Mouse (Mus musculus) granulocyte monocyte progenitor cell, adult 5-6 weeks (primary cell): ENCODE data around the gene Snx15. TPM values are rescaled to one million over a fixed set of nuclear protein-coding genes. Genes with fewer than 3 reads are reported as not detected.

Experiments
- ATAC-seq: replicated peaks from 2 replicates; pipeline ENCODE4 v1.8.0; 2016; ENCODE audit warnings: mild to moderate bottlenecking, moderate TSS enrichment, inconsistent platforms; ENCODE audit not compliant: poor library complexity, severe bottlenecking
- total RNA-seq, 2 experiments: library from RNA; stranded (forward) in 1 of 2; stranded (reverse) in 1 of 2; fragments of 200-712, 200-1000 nt in 1 of 2; fragments of >200 nt in 1 of 2; fragmentation: Nextera tagmentation in 1 of 2; gene quantifications; 2 replicates each; pipeline ENCODE4 v1.2.3; 2014 to 2017

Gene Snx15
- total RNA-seq, 2 experiments from 2014 or later: 11.2 to 31.3 TPM

DNA sequence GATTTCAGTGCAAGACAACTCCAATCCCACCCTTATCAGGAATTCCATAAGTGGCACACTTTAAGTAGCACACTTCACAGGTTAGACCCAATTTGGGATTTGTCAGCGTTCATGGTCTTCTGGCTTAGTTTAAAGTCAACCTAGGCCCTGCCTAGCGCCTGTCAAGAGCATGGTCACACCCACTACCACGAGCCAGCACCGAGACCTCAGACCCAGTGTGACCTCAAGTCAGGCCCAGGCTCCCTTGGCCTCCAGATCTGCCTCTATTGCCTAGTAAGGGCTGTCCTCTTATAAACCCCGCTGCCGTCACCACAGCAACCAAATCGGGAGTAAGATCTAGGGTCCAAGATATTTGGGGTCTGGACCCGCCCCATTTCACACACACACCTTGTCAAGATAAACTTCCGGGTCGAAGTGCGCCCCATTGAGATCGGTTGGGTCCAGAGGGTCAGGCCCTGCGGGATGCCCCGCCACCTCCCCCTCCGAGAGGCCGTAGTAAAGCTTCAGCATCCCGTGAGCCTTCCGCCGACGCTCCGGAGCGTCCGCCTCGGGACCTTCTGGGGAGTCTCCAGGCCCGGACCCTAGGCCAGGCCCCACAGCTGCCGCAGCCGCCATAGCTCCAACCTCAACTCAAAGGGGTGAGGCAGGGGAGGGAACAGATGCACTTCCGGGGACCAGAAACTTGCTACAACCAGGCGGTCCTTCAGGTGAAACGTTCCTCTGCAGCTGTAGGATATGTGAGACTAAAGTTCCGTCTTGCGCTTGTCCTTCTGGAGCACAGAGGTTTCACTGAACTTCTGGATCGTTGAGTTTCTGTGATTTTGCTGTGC lies 51.3 kb downstream of the Snx15 start, which contains the start of gene Vps51:
TSS of gene Vps51 (minus strand) at position 668 of the 830 bp plus-strand sequence.
- ATAC-seq: peak; percentile 92

DNA sequence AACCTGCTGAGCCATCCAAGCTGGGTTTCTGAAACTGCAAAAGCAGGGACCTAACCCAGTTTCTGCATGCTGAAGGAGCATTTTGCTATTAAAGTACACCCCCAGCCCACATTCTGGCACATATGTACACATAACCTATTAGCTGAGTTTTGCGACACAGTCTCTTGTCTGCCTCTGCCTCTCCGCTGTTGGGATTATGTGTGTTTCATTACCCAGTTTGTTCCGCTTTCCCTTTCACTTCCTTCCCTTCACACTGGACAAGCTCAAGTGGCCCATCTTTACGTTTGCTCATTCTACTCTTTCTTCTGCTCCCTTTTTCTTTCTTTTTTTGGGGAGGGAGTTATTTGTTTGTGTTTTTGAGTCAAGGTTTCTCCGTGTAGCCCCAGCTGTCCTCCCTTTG lies 54.2 kb downstream of the Snx15 start:
- ATAC-seq: peak; percentile 64

DNA sequence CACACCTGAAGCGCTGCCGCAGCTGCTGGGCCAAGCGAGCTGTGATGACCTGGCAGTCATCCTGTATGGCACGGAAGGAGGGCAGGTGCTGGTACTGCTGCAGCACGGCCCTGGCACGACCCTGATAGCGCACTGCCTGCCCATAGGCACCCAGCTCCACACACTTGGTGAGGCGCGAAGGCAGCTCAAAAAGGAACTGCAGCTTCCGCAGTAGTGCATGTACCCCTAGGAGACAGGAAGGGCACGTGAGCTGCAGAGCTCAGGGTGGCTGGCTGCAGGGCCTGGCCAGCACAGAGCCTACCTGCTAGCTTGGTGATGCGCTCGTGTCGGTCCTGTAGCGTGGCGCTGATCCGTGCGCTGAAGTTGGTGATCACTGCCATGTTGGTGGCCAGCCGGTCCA lies 56.8 kb downstream of the Snx15 start:
- no peak for ATAC-seq

DNA sequence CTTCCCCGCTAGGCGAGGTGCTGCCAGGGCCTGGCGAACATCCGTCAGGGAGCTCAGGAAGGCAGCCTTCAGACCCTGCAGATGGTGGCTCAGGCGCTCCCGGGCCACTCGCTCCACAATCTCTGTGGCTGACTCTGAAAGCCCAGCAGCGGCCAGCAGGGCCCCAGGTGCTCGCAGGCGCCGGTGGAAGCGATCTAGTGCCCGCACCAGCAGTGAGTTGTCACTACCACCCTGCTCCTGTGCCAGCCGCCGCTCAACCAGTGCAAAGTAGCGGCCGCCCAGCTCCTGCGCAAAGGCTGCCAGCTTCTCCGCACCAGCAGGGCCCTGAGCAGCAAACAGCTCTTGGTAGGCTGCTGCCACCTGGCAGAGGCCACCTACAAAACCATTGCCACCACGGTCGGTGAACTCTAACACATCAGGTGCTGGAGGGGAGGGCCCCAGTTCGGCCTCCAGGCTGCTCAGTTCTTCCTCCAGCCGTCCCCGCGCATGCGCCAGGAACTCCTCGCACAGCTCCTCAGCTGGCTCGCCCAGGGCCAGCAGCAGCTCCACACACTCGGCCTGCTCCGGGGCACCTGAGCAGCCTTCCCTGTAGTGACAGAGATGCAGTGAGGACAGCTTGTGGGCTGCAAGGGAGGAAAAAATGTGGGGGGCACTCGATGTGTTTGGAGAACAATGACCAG lies 57.4 kb downstream of the Snx15 start:
- ATAC-seq: no peak

DNA sequence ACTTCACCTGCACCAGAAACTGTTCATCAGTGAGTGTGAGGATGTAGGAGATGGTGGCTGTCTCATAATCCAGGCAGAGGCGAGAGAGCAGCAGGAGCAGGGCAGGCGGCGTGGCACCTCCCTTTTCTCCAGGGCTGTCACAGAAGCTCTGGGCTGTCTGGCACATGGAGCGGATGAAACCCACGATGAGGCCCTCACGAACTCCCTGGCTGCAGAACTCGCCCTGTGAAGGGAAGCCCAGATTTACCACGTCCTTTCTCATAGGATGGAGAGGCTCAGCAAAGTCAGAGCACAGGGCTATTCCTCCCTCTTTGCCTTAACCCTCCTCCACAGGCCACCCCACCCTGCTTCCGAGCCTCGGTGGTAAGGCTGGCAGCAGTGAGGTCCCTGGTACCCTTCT lies 58.3 kb downstream of the Snx15 start:
- no peak for ATAC-seq

Other genes starting within 250 kb of the Snx15 start
- 1.1 and 2.5 TPM in 2 replicates for gene Tigd3, start 234.2 kb downstream of the Snx15 start, total RNA-seq (2014; fragmentation: Nextera tagmentation)
- 2.3 and 4.4 TPM in 2 replicates for gene Tigd3, start 234.2 kb downstream of the Snx15 start, total RNA-seq (2017)
- 97.3 and 126 TPM in 2 replicates for gene Dpf2, start 215.3 kb downstream of the Snx15 start, total RNA-seq (2014; fragmentation: Nextera tagmentation)
- gene Dpf2, start 215.3 kb downstream of the Snx15 start, total RNA-seq (2017): 62.7 and 108 TPM in 2 replicates
- gene Cdc42ep2, start 203.5 kb downstream of the Snx15 start, total RNA-seq (2014; fragmentation: Nextera tagmentation): 0.23 TPM in 1 of 2 replicates, not detected in the other
- gene Cdc42ep2, start 203.5 kb downstream of the Snx15 start, total RNA-seq (2017): not detected in 2 replicates
- 122 and 129 TPM in 2 replicates for gene Pola2, start 164.1 kb downstream of the Snx15 start, total RNA-seq (2014; fragmentation: Nextera tagmentation)
- gene Pola2, start 164.1 kb downstream of the Snx15 start, total RNA-seq (2017): 56.9 and 64.9 TPM in 2 replicates
- not detected in 2 replicates for gene Slc22a20, start 142.2 kb downstream of the Snx15 start, total RNA-seq (2014; fragmentation: Nextera tagmentation)
- gene Slc22a20, start 142.2 kb downstream of the Snx15 start, total RNA-seq (2017): not detected in 2 replicates
- 35.2 and 38.6 TPM in 2 replicates for gene Capn1, start 112.4 kb downstream of the Snx15 start, total RNA-seq (2014; fragmentation: Nextera tagmentation)
- 32.2 and 37.7 TPM in 2 replicates for gene Capn1, start 112.4 kb downstream of the Snx15 start, total RNA-seq (2017)
- gene Syvn1, start 81.7 kb downstream of the Snx15 start, total RNA-seq (2014; fragmentation: Nextera tagmentation): 33.6 and 46.5 TPM in 2 replicates
- 3.8 and 8.2 TPM in 2 replicates for gene Syvn1, start 81.7 kb downstream of the Snx15 start, total RNA-seq (2017)
- gene Mrpl49, start 70.5 kb downstream of the Snx15 start, total RNA-seq (2014; fragmentation: Nextera tagmentation): 39.7 and 52.3 TPM in 2 replicates
- gene Mrpl49, start 70.5 kb downstream of the Snx15 start, total RNA-seq (2017): 45.2 and 46.1 TPM in 2 replicates
- 2,326 and 2,717 TPM in 2 replicates for gene Fau, start 70.5 kb downstream of the Snx15 start, total RNA-seq (2014; fragmentation: Nextera tagmentation)
- 1,639 and 2,001 TPM in 2 replicates for gene Fau, start 70.5 kb downstream of the Snx15 start, total RNA-seq (2017)
- gene Znhit2, start 67.1 kb downstream of the Snx15 start, total RNA-seq (2014; fragmentation: Nextera tagmentation): 5.0 and 17.6 TPM in 2 replicates
- gene Znhit2, start 67.1 kb downstream of the Snx15 start, total RNA-seq (2017): 13.7 and 17.6 TPM in 2 replicates
- gene Tm7sf2, start 59.9 kb downstream of the Snx15 start, total RNA-seq (2014; fragmentation: Nextera tagmentation): 14.4 and 19.3 TPM in 2 replicates
- gene Tm7sf2, start 59.9 kb downstream of the Snx15 start, total RNA-seq (2017): 3.4 and 4.0 TPM in 2 replicates
- gene Vps51, start 51.1 kb downstream of the Snx15 start, total RNA-seq (2014; fragmentation: Nextera tagmentation): 33.1 and 44.0 TPM in 2 replicates
- gene Vps51, start 51.1 kb downstream of the Snx15 start, total RNA-seq (2017): 48.0 and 48.5 TPM in 2 replicates
- not detected in 2 replicates for gene Tmem262, start 48.3 kb downstream of the Snx15 start, total RNA-seq (2014; fragmentation: Nextera tagmentation)
- gene Tmem262, start 48.3 kb downstream of the Snx15 start, total RNA-seq (2017): not detected in 2 replicates
- not detected in 2 replicates for gene Gm28374, start 46.0 kb downstream of the Snx15 start, total RNA-seq (2014; fragmentation: Nextera tagmentation)
- gene Gm28374, start 46.0 kb downstream of the Snx15 start, total RNA-seq (2017): not detected in 2 replicates
- gene Zfpl1, start 43.3 kb downstream of the Snx15 start, total RNA-seq (2014; fragmentation: Nextera tagmentation): 11.9 and 21.6 TPM in 2 replicates
- gene Zfpl1, start 43.3 kb downstream of the Snx15 start, total RNA-seq (2017): 19.9 and 30.2 TPM in 2 replicates
- 39.0 and 43.6 TPM in 2 replicates for gene Cdca5, start 43.3 kb downstream of the Snx15 start, total RNA-seq (2014; fragmentation: Nextera tagmentation)
- gene Cdca5, start 43.3 kb downstream of the Snx15 start, total RNA-seq (2017): 34.8 and 42.1 TPM in 2 replicates
- 2.7 TPM in 1 of 2 replicates, not detected in the other for gene AC131692.1, start 33.9 kb downstream of the Snx15 start, total RNA-seq (2014; fragmentation: Nextera tagmentation)
- 2.2 TPM in 1 of 2 replicates, not detected in the other for gene AC131692.1, start 33.9 kb downstream of the Snx15 start, total RNA-seq (2017)
- 0.28 and 1.1 TPM in 2 replicates for gene Naaladl1, start 22.5 kb downstream of the Snx15 start, total RNA-seq (2014; fragmentation: Nextera tagmentation)
- gene Naaladl1, start 22.5 kb downstream of the Snx15 start, total RNA-seq (2017): not detected in 2 replicates
- 8.5 and 10.2 TPM in 2 replicates for gene Sac3d1, start 9.7 kb downstream of the Snx15 start, total RNA-seq (2014; fragmentation: Nextera tagmentation)
- 5.9 and 7.2 TPM in 2 replicates for gene Sac3d1, start 9.7 kb downstream of the Snx15 start, total RNA-seq (2017)
- gene Batf2, start 12.7 kb upstream of the Snx15 start, total RNA-seq (2014; fragmentation: Nextera tagmentation): 5.1 TPM in 1 of 2 replicates, not detected in the other
- 0.77 and 2.3 TPM in 2 replicates for gene Batf2, start 12.7 kb upstream of the Snx15 start, total RNA-seq (2017)
- gene Arl2, start 13.2 kb upstream of the Snx15 start, total RNA-seq (2014; fragmentation: Nextera tagmentation): 22.6 and 37.1 TPM in 2 replicates
- 27.1 and 30.7 TPM in 2 replicates for gene Arl2, start 13.2 kb upstream of the Snx15 start, total RNA-seq (2017)
- not detected in 2 replicates for gene Majin, start 56.1 kb upstream of the Snx15 start, total RNA-seq (2014; fragmentation: Nextera tagmentation)
- gene Majin, start 56.1 kb upstream of the Snx15 start, total RNA-seq (2017): not detected in 2 replicates
- not detected in 2 replicates for gene Gpha2, start 98.1 kb upstream of the Snx15 start, total RNA-seq (2014; fragmentation: Nextera tagmentation)
- gene Gpha2, start 98.1 kb upstream of the Snx15 start, total RNA-seq (2017): not detected in 2 replicates
- gene Ppp2r5b, start 107.6 kb upstream of the Snx15 start, total RNA-seq (2014; fragmentation: Nextera tagmentation): 3.0 and 3.1 TPM in 2 replicates
- gene Ppp2r5b, start 107.6 kb upstream of the Snx15 start, total RNA-seq (2017): 1.9 and 3.7 TPM in 2 replicates
- gene Atg2a, start 113.4 kb upstream of the Snx15 start, total RNA-seq (2014; fragmentation: Nextera tagmentation): 18.3 and 30.9 TPM in 2 replicates
- 5.5 and 8.3 TPM in 2 replicates for gene Atg2a, start 113.4 kb upstream of the Snx15 start, total RNA-seq (2017)
- 20.4 and 20.6 TPM in 2 replicates for gene Ehd1, start 148.4 kb upstream of the Snx15 start, total RNA-seq (2014; fragmentation: Nextera tagmentation)
- gene Ehd1, start 148.4 kb upstream of the Snx15 start, total RNA-seq (2017): 16.2 and 21.6 TPM in 2 replicates
- gene Cdc42bpg, start 178.2 kb upstream of the Snx15 start, total RNA-seq (2014; fragmentation: Nextera tagmentation): 2.6 and 4.1 TPM in 2 replicates
- gene Cdc42bpg, start 178.2 kb upstream of the Snx15 start, total RNA-seq (2017): 3.6 and 4.4 TPM in 2 replicates
- 37.7 and 54.2 TPM in 2 replicates for gene Men1, start 206.7 kb upstream of the Snx15 start, total RNA-seq (2014; fragmentation: Nextera tagmentation)
- 30.5 and 33.4 TPM in 2 replicates for gene Men1, start 206.7 kb upstream of the Snx15 start, total RNA-seq (2017)
- gene Map4k2, start 212.8 kb upstream of the Snx15 start, total RNA-seq (2014; fragmentation: Nextera tagmentation): 50.7 and 54.7 TPM in 2 replicates
- 26.1 and 30.6 TPM in 2 replicates for gene Map4k2, start 212.8 kb upstream of the Snx15 start, total RNA-seq (2017)
- gene Sf1, start 235.4 kb upstream of the Snx15 start, total RNA-seq (2014; fragmentation: Nextera tagmentation): 286 and 301 TPM in 2 replicates
- 187 and 209 TPM in 2 replicates for gene Sf1, start 235.4 kb upstream of the Snx15 start, total RNA-seq (2017)